Mouse (Mus musculus) ovary, postnatal 10 days (tissue): ENCODE measurements at regions not wholly inside any gene's neighbourhood (a gene's known extent, or its start where the extent isn't known, plus 50 kb on each side); places are given as distances from the start of the nearest gene placed in this dataset.

Experiments used
- DNase-seq: peaks from one replicate; pipeline ENCODE4 v3.0.0; 2022; ENCODE audit warnings: low spot score

DNA sequence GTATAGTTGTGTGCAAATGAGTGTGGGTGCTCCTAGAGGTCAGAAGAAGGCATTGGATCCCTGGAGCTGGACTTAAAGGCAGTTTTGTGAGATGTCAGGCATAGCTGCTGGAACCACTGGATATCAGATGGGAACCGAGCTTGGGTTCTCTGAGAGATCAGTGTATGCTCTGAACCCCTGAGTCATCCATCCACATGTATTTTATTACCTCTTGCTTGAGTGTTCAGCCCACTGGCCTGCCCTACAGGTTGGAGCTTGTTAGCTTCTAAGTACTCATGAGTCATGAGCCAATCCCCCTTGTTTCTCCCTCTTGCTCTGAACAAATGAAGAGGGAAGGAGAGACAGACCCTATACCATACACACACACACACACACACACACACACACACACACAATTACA is 119.4 kb upstream of the Gdnf start:
- no peak for DNase-seq

DNA sequence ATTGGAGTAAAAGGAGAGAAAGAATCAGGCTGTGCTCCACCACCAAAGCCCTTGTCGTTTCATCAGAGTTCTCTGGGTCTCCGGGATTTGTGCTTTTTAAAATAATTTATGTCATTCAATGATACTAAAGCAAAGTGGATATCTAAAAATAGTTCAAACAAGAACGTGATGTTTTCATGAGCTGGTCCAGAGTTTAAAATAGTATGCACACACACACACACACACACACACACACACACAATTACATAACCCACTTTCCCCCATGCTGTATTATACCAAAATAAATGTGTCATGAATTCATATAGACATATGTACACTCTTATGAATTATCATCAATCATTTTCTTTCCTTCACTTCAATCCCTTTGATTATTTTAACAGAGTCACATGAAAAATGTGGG is 118.5 kb upstream of the Gdnf start:
- no peak for DNase-seq

DNA sequence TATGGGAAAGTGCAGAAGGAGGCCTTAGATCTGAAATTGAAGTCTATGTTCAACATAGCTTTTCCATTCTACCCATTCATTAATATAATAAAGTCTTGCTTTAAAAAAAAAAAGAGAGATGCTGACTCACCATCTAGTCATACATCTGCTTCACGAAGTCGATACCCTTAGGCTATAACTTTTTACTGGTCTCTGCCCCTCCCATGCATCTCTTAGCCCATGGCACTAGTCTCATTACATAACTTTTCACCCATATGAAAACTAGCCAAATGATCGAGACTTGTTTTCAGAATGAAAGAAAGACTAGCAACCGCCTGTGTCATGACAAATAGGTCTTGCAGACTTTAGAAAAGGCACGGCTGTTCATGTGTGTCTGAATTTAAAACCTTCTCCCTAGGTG is 116.6 kb upstream of the Gdnf start:
- no peak for DNase-seq

DNA sequence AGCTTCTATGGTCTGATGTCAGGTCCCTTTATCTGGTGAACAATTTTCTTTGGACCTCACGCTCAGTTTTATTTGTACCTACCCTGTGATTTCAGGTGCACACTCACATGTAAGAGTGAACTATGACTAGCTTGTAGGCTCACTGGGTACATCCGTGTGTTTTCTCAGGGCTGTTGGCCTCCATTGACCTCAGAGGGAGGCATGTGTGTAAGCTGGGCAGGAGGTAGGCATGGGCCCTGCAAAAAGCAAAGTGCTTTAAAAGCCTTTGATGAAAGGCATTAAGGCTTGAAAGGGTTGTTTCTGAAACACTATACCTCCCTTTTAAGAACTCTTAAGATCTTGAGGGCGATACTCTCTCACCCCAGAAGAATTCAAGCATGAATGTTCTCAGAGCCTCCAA is 112.9 kb upstream of the Gdnf start:
- no peak for DNase-seq

DNA sequence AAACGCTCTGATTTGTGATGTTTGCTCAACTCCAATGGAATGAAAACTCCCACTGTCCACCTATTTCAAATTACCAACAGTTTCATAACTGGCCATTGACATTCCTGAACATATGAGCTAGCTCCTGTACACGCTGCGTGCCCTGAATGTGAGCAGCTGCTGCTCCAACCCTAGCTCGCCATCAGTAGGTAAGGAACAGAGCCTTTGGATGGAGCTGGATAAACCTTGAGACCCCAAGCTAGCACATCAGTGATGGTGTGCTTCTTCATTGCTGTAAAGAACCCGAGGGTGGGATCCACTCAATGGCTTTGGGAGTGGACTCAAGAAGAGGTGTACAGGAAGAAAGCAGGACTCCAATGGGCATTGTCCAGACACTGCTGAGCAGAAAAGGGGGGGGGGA is 101.8 kb upstream of the Gdnf start:
- no peak for DNase-seq

DNA sequence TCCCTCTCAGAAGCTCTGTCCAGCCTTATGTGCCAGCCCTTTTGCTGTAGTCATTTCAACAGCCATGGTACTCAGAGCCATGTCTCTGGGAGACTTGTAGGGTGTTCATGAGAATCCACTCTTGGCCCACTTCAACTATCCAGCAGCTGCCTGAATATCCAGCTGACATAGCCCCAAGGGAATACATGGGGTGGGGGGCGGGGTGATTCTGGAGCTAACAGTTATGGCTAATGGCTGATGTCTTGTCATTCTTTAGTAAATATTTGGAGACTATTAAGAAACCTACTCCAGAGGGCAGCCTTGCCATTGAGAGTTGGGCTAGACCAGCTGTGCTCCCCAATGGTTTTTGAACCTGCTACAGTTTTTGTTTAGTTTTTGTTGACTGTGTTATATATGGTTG is 96.0 kb upstream of the Gdnf start:
- no peak for DNase-seq

DNA sequence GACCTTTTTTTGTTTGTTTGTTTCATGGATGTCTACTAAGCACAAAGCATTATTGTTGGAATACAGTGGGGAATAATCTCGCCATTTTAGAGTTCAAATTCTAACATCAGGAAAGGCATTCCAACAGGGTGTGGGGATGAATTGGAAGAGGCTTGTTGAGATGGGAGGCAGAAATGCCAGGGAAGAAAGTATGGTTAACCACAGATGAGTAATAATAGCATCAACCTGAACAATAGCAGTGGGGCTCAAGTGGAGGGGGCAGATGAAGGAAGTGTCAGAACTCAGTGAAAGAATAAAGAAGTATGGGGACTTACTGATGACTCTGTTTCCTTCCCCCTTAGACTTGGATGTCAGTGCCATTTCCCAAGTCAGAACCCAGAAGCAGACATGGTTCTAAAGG is 94.5 kb upstream of the Gdnf start:
- no peak for DNase-seq

DNA sequence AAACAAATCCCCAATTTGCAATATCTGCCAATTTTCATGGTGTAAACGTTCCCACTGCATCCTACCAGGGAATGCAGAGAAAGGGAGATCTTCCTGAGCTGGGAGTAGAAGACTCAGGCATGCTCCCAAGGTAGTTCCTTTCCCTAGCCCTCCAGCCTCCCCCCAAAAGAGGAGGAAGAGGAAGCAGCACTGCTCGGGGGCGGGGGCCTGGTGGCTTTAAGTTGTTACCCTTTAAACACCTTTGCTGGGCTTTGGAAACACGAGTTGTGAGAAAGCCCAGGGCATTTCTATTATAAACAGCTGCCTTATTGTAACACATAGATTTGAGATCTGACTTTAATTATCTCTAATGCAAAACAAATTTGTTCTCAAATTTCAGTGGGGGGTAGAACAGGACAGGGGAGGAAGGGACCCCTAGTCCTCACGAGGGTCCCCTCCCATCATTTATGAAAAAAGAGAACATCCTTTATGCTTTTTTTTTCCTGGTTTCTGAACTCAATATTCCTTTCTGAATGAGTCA is 87.4 kb upstream of the Gdnf start:
- DNase-seq: no peak

DNA sequence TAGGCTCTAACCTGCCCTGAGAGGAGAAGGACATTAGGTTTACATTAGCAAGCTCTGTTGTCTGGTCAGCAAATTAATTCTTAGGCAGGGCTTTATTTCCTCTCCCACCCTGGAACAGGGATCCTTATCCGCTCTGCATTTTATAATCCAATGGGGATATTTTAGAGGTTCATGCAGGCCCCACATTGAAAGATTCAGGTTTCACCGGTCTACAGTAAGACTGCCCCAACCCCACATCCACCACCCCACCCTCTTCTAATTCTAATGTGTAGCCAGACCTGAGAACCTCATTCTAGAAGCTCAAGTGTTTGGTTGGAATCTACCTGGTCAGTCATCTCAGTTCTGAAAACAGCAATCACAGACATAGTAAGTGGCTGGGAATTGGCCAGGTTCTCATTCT is 86.9 kb upstream of the Gdnf start:
- no peak for DNase-seq

DNA sequence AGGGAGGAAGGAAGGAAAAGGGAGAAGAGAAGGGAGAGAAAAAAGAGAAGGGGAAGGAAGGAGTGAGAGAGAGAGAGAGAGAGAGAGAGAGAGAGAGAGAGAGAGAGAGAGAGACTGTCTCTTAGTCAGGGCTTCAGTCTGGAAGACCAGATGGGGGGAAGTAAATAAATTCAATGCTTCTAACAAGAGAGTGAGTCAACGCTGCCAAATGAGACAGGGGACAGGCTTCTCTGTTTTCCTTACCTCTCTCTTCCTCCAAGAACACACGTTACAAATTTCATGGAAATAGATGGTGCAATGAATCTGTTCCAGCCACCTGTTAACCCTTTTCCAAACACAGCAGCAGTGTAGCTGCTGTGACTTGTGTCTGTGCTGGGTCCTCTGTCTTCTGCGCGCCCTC is 85.1 kb upstream of the Gdnf start:
- DNase-seq: no peak

DNA sequence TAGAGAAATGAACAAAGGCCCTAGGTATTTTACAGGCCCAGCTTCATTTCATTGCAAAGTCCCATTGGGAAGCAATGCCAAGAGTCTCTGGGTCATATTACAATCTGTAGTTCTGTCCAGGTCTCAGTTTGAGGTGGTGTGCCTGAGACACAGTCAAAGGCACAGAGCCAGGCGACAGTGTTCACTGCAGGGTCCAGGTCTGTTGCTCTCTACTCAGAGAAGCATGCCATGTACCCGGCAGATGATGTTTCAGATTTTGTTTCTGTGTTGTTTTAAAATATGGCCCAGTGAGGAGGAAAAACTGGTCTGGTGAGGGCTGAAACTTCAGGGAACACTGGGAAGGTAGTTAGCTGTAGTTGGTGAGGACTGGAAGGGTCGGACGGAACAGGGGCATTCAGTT is 63.1 kb upstream of the Gdnf start:
- DNase-seq: no peak

DNA sequence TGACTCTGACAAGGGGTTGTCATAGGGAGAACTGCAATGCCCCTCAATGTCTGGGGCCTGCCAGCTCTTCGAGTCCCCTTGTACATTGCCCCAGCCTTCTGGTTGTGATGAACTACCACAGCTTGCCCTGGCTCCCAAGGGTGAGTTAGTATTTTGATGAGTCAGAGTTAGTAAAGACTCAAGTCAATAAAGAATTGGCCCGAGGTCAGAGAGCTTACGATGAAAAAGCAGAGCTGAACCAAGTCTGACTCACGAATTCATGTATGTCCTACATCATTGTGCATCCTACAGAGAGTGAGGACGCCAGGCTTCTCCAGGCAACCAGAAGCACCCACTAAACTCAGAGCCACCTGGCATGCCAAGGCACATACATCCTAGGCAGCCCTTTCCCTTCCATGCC is 60.2 kb upstream of the Gdnf start:
- DNase-seq: no peak
